Mouse (Mus musculus) spleen, adult 2 months (tissue): ENCODE measurements around the gene Cryl1.

Experiments
- CTCF ChIP-seq: fragments of 200-500 bp; IDR thresholded peaks from 2 replicates; pipeline ENCODE4 v1.5.1; 2011; ENCODE audit warnings: mild to moderate bottlenecking, inconsistent platforms; ENCODE audit not compliant: insufficient read depth, insufficient read length, insufficient replicate concordance; ENCODE audit errors: extremely low read depth
- POLR2A ChIP-seq: fragments of 200-500 bp; IDR thresholded peaks from 2 replicates; pipeline ENCODE4 v1.6.1; 2011; ENCODE audit warnings: low read depth, low read length, inconsistent platforms

GRCm38 (mm10) chr14:57297672-57298071 is 100.7 kb downstream of the Cryl1 start:
- TF ChIP-seq CTCF (no peak), POLR2A (no peak)
